Mouse (Mus musculus) embryonic facial prominence, embryonic 14.5 days (tissue): ENCODE measurements at regions not wholly inside any gene's neighbourhood (a gene's known extent, or its start where the extent isn't known, plus 50 kb on each side); places are given as distances from the start of the nearest gene placed in this dataset.

Experiments
- ATAC-seq: fragments of 200-750 bp; cut with Nextera tagmentation; 2 replicates; pipeline ENCODE4 v1.8.0; 2017; ENCODE audit warnings: low read depth, moderate number of reproducible peaks, moderate TSS enrichment
- DNase-seq: peaks from one replicate; pipeline ENCODE4 v3.0.0-alpha.2; 2015; ENCODE audit warnings: low spot score
- H3K27ac ChIP-seq: fragments of 300-500 bp; sonication (generic); replicated peaks from 2 replicates; pipeline ENCODE4 v1.5.1; 2014; ENCODE audit warnings: low read depth, mild to moderate bottlenecking, low read length, moderate library complexity
- H3K27me3 ChIP-seq: fragments of 300-500 bp; sonication (generic); replicated peaks from 2 replicates; pipeline ENCODE4 v1.6.1; 2014; ENCODE audit warnings: low read length; ENCODE audit not compliant: control insufficient read depth, insufficient read depth
- H3K36me3 ChIP-seq: fragments of 300-500 bp; sonication (generic); 2 replicates; pipeline ENCODE4 v1.6.1; 2014; ENCODE audit warnings: low read length, mixed read lengths; ENCODE audit not compliant: control insufficient read depth, insufficient read depth
- H3K4me1 ChIP-seq: fragments of 300-500 bp; sonication (generic); 2 replicates; pipeline ENCODE4 v1.6.1; 2014; ENCODE audit warnings: antibody characterized with exemption, low read length; ENCODE audit not compliant: control insufficient read depth, insufficient read depth
- H3K4me2 ChIP-seq: fragments of 300-500 bp; sonication (generic); 2 replicates; pipeline ENCODE4 v1.6.1; 2014; ENCODE audit warnings: low read depth, mild to moderate bottlenecking, low read length, moderate library complexity, mixed read lengths
- H3K4me3 ChIP-seq: fragments of 300-500 bp; sonication (generic); 2 replicates; pipeline ENCODE4 v1.5.1; 2014; ENCODE audit warnings: low read depth, mild to moderate bottlenecking, low read length
- H3K9ac ChIP-seq: fragments of 300-500 bp; sonication (generic); 2 replicates; pipeline ENCODE4 v1.6.1; 2014; ENCODE audit warnings: low read depth, mild to moderate bottlenecking, low read length, moderate library complexity, mixed read lengths
- H3K9me3 ChIP-seq: fragments of 300-500 bp; sonication (generic); 2 replicates; pipeline ENCODE4 v1.6.1; 2016; ENCODE audit warnings: low read length; ENCODE audit not compliant: control insufficient read depth
- WGBS: fragments of 180-500 bp; shearing (Covaris S2); extraction: QIAGEN DNeasy Blood & Tissue Kit; methylation state at CpG from one replicate; pipeline ENCODE4 v1.1.7; 2014; 5-methylcytosine and 5-hydroxymethylcytosine counted together

GRCm38 (mm10) chr17:93355238-93355637, 156.4 kb downstream of the Adcyap1 start:
- H3K27me3 ChIP-seq: no peaks in the 10 kb centered on the region
- H3K9me3 ChIP-seq: no peaks in the 10 kb centered on the region; the same call in 1 of the 2 replicates
- ATAC-seq (no peak), DNase-seq (no peak)
- H3K4me2 ChIP-seq: no peak overlapping the region
- no peaks in the 10 kb centered on the region for H3K4me1 ChIP-seq
- no peak overlapping the region for H3K9ac ChIP-seq
- no peak overlapping the region for H3K27ac ChIP-seq
- H3K36me3 ChIP-seq: no peaks in the 10 kb centered on the region
- no peak overlapping the region for H3K4me3 ChIP-seq

- DNase-seq (no peak), ATAC-seq (no peak)
- no peaks in the 10 kb centered on the region; the same call in 1 of the 2 replicates for H3K9me3 ChIP-seq
- H3K27me3 ChIP-seq: no peaks in the 10 kb centered on the region
- no peaks in the 10 kb centered on the region for H3K36me3 ChIP-seq
- no peak overlapping the region for H3K4me3 ChIP-seq
- no peak overlapping the region for H3K27ac ChIP-seq
- H3K4me1 ChIP-seq: no peaks in the 10 kb centered on the region
- no peak overlapping the region for H3K4me2 ChIP-seq
- no peak overlapping the region for H3K9ac ChIP-seq
Observed at GRCm38 (mm10) chr17:93362926-93363325, 164.1 kb downstream of the Adcyap1 start.

- Histone ChIP-seq H3K9me3 (no peaks in the 10 kb centered on the region), H3K36me3 (no peaks in the 10 kb centered on the region), H3K4me2 (no peak overlapping the region), H3K9ac (no peak overlapping the region), H3K27ac (no peak overlapping the region), H3K4me1 (no peaks in the 10 kb centered on the region), H3K27me3 (no peaks in the 10 kb centered on the region), H3K4me3 (no peak overlapping the region)
- ATAC-seq: no peak
- DNase-seq: no peak
Observed at GRCm38 (mm10) chr17:93377453-93378091, 178.8 kb downstream of the Adcyap1 start.

- WGBS: 90% methylated on average over 4 of the region's 4 CpGs
- no peaks in the 10 kb centered on the region for H3K9me3 ChIP-seq
- H3K9ac ChIP-seq: no peak overlapping the region
- ATAC-seq: no peak
- no peak overlapping the region for H3K4me2 ChIP-seq
- no peaks in the 10 kb centered on the region for H3K4me1 ChIP-seq
- no peaks in the 10 kb centered on the region for H3K27me3 ChIP-seq
- no peak overlapping the region for H3K27ac ChIP-seq
- DNase-seq: no peak
- H3K36me3 ChIP-seq: no peaks in the 10 kb centered on the region
- no peak overlapping the region for H3K4me3 ChIP-seq
Observed at GRCm38 (mm10) chr17:93379789-93380398, 181.1 kb downstream of the Adcyap1 start.

GRCm38 (mm10) chr17:93390256-93390655, 191.4 kb downstream of the Adcyap1 start:
- no peak overlapping the region for H3K27ac ChIP-seq
- no peaks in the 10 kb centered on the region for H3K36me3 ChIP-seq
- H3K4me1 ChIP-seq: no peaks in the 10 kb centered on the region
- no peak for DNase-seq
- no peak for ATAC-seq
- no peak overlapping the region for H3K9ac ChIP-seq
- no peak overlapping the region for H3K4me3 ChIP-seq
- 89% methylated on average over 3 of the region's 3 CpGs for WGBS
- H3K4me2 ChIP-seq: no peak overlapping the region
- H3K9me3 ChIP-seq: no peaks in the 10 kb centered on the region
- no peaks in the 10 kb centered on the region for H3K27me3 ChIP-seq

GRCm38 (mm10) chr17:93409329-93409728, 210.5 kb downstream of the Adcyap1 start:
- DNase-seq (peak; percentile 77), ATAC-seq (peak; percentile 95)
- 29% methylated on average over 1 of the region's 1 CpGs for WGBS
- Histone ChIP-seq H3K9ac (no peak overlapping the region), H3K4me1 (no peaks in the 10 kb centered on the region), H3K4me2 (no peak overlapping the region), H3K36me3 (no peaks in the 10 kb centered on the region), H3K4me3 (no peak overlapping the region), H3K9me3 (no peaks in the 10 kb centered on the region), H3K27me3 (no peaks in the 10 kb centered on the region), H3K27ac (no peak overlapping the region)
